Mouse (Mus musculus) bone marrow macrophage, adult 2 months (primary cell): Measurements from ENCODE around the gene Psmd3.
"Not testable (repeated sequence)": the region's sequence is repeated elsewhere in the genome, so short reads cannot be mapped to it uniquely, and the experiment has no call there.

Experiments
- CTCF ChIP-seq: IDR thresholded peaks from 2 replicates; pipeline ENCODE4 v1.5.1; 2012; ENCODE audit warnings: low read depth, mild to moderate bottlenecking, low read length, moderate library complexity
- POLR2A ChIP-seq: IDR thresholded peaks from 2 replicates; pipeline ENCODE4 v1.6.1; 2012; ENCODE audit warnings: mild to moderate bottlenecking, low read depth, low read length, borderline replicate concordance

DNA sequence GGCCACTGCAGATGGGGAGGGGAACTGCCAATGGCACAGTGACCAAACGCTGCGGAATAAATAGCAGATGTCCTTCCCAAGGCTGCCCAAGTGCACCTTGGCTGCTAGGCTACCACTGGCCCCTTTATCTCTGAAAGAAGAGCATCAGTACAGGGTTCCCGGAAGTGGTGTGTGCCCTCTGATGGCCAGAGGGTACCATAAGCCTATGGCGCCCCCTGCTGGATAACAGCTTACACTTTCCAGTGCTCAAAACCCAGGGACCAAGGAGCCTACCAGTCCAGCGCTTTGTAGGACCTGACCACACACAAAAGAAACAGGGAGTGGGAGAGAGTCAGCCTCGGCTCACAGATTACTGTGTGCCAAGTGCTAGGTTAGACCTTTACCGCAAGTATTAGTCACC lies 27.3 kb upstream of the Psmd3 start:
- peak; percentile 84 for TF ChIP-seq CTCF
- TF ChIP-seq POLR2A, result not testable (repeated sequence)
